Mouse (Mus musculus) ES-E14 (cell line): ENCODE results near the gene Cacul1. TPM values are rescaled to one million over a fixed set of nuclear protein-coding genes. Genes with fewer than 3 reads are reported as not detected.
A peak's percentile ranks its signal among the peaks of the same experiment; 100 is the strongest.

Source experiments
- DNase-seq: peaks from one replicate; pipeline ENCODE4 v3.0.0-alpha.2; 2013; ENCODE audit warnings: low read depth, low spot score
- H3K27ac ChIP-seq: 2 replicates; pipeline ENCODE4 v1.5.1; 2012; ENCODE audit warnings: low read depth, mild to moderate bottlenecking, low read length, moderate library complexity, mixed read lengths; ENCODE audit not compliant: poor library complexity, insufficient read depth, severe bottlenecking
- H3K36me3 ChIP-seq: 2 replicates; pipeline ENCODE4 v1.6.1; 2012; ENCODE audit warnings: mild to moderate bottlenecking, low read length, moderate library complexity, mixed read lengths; ENCODE audit not compliant: control insufficient read depth, poor library complexity, insufficient read depth, severe bottlenecking
- H3K4me1 ChIP-seq, 2 experiments: fragments of 150-350 bp in 1 of 2; sonication (generic) in 1 of 2; 2 replicates each; pipeline ENCODE4 v1.6.1; 2012; ENCODE audit warnings: low read length in 2 of 2, mild to moderate bottlenecking in 1 of 2, mixed read lengths in 1 of 2; ENCODE audit not compliant: control insufficient read depth in 2 of 2, insufficient read depth in 2 of 2, poor library complexity in 1 of 2
- H3K4me3 ChIP-seq, 2 experiments: fragments of 150-350 bp in 1 of 2; sonication (generic) in 1 of 2; 2 replicates each; pipeline ENCODE4 v1.5.1; 2012; ENCODE audit warnings: low read length in 2 of 2, low read depth in 1 of 2, mild to moderate bottlenecking in 1 of 2, mixed read lengths in 1 of 2; ENCODE audit not compliant: insufficient read depth in 1 of 2, poor library complexity in 1 of 2, severe bottlenecking in 1 of 2
- H3K9ac ChIP-seq: 2 replicates; pipeline ENCODE4 v1.6.1; 2012; ENCODE audit warnings: low read depth, mild to moderate bottlenecking, low read length, mixed read lengths; ENCODE audit not compliant: poor library complexity, insufficient read depth, severe bottlenecking
- H3K9me3 ChIP-seq: fragments of 150-350 bp; sonication (generic); 2 replicates; pipeline ENCODE4 v1.6.1; 2012; ENCODE audit warnings: low read depth, mild to moderate bottlenecking, low read length; ENCODE audit not compliant: control insufficient read depth, insufficient read depth
- CHD2 ChIP-seq: IDR thresholded peaks from 2 replicates; pipeline ENCODE4 v1.6.1; 2014; ENCODE audit warnings: mild to moderate bottlenecking, low read depth, low read length, inconsistent platforms
- HCFC1 ChIP-seq: IDR thresholded peaks from 2 replicates; pipeline ENCODE4 v1.6.1; 2012; ENCODE audit warnings: low read length, inconsistent platforms, borderline replicate concordance; ENCODE audit not compliant: insufficient read depth
- MAFK ChIP-seq: IDR thresholded peaks from 2 replicates; pipeline ENCODE4 v1.6.1; 2014; ENCODE audit warnings: mild to moderate bottlenecking, low read depth, low read length, inconsistent platforms; ENCODE audit not compliant: insufficient read depth
- ZC3H11A ChIP-seq: IDR thresholded peaks from 2 replicates; pipeline ENCODE4 v1.6.1; 2012; ENCODE audit warnings: low read depth, mild to moderate bottlenecking, inconsistent platforms, low read length, borderline replicate concordance
- ZNF384 ChIP-seq: IDR thresholded peaks from 2 replicates; pipeline ENCODE4 v1.6.1; 2012; ENCODE audit warnings: low read depth, low read length, inconsistent platforms
- in situ Hi-C, 2 experiments: fragments of 600-800 bp; cut with MboI; formaldehyde crosslinking; loops; one replicate each; pipeline ENCODE4 v1.15.1; 2025; ENCODE audit warnings: low sequenced_read_pairs in 2 of 2, inconsistent platforms in 1 of 2; ENCODE audit not compliant: unreplicated experiment in 2 of 2
- total RNA-seq: library from RNA; depleted of rRNA; stranded (reverse); fragments of 300-350 nt; gene quantifications from 2 replicates; pipeline ENCODE4 v1.2.3, GENCODE M21; 2012; rRNA removed

The Cacul1 gene
- total RNA-seq = 44.2 and 45.5 TPM in 2 replicates

- Histone ChIP-seq H3K27ac (peak within 1 kb of the TSS; percentile 69), H3K4me1 (peaks cover 2 to 3% of the 10 kb centered on the region in 2 experiments; a peak in 3 of 4 replicates), H3K9me3 (no peaks in the 10 kb centered on the region), H3K9ac (peak within 1 kb of the TSS; percentile 92), H3K4me3 (peak within 1 kb of the TSS; percentile 89 to 93), H3K36me3 (no peaks in the 10 kb centered on the region; the same call in 1 of the 2 replicates)
- peak; percentile 98 for DNase-seq
- TF ChIP-seq CHD2 (no peak), ZNF384 (no peak), MAFK (no peak), HCFC1 (no peak), ZC3H11A (no peak)
- in situ Hi-C loops = no loop called here
Measured at GRCm38 (mm10) chr19:60580582-60581339, at the start of gene Cacul1. Gene Cacul1 (minus strand): TSS chr19:60581025.

GRCm38 (mm10) chr19:60619420-60619819 lies 38.6 kb upstream of the Cacul1 start:
- no peak overlapping the region for H3K27ac ChIP-seq
- in situ Hi-C loops = no loop called here
- no peak for TF ChIP-seq ZNF384
- no peak for TF ChIP-seq ZC3H11A
- TF ChIP-seq HCFC1 = no peak
- no peak for TF ChIP-seq CHD2
- no peak for TF ChIP-seq MAFK
- H3K9ac ChIP-seq = no peak overlapping the region
- no peaks in the 10 kb centered on the region for H3K9me3 ChIP-seq
- H3K4me3 ChIP-seq = no peak overlapping the region
- no peaks in the 10 kb centered on the region for H3K36me3 ChIP-seq
- no peaks in the 10 kb centered on the region for H3K4me1 ChIP-seq
- DNase-seq = no peak

GRCm38 (mm10) chr19:60617007-60617406 lies 36.2 kb upstream of the Cacul1 start:
- Histone ChIP-seq H3K4me1 (no peaks in the 10 kb centered on the region), H3K27ac (no peak overlapping the region), H3K9me3 (no peaks in the 10 kb centered on the region), H3K4me3 (no peak overlapping the region), H3K9ac (no peak overlapping the region), H3K36me3 (no peaks in the 10 kb centered on the region)
- no peak for DNase-seq
- TF ChIP-seq ZNF384 = no peak
- TF ChIP-seq CHD2 = no peak
- no peak for TF ChIP-seq MAFK
- TF ChIP-seq ZC3H11A = no peak
- in situ Hi-C loops = no loop called here

GRCm38 (mm10) chr19:60615470-60616200 lies 34.8 kb upstream of the Cacul1 start:
- Histone ChIP-seq H3K9ac (no peak overlapping the region), H3K4me1 (no peaks in the 10 kb centered on the region), H3K36me3 (no peaks in the 10 kb centered on the region), H3K9me3 (no peaks in the 10 kb centered on the region), H3K4me3 (no peak overlapping the region), H3K27ac (no peak overlapping the region)
- no peak for TF ChIP-seq ZC3H11A
- no peak for TF ChIP-seq ZNF384
- TF ChIP-seq MAFK = no peak
- no peak for TF ChIP-seq HCFC1
- TF ChIP-seq CHD2 = no peak
- no peak for DNase-seq
- in situ Hi-C loops = no loop called here
